ENCODE assay signal across 13 mouse cellular contexts in genomic region chr1:59070867-59071266, GRCm38 (mm10). TPM values are rescaled to one million over a fixed set of nuclear protein-coding genes. Genes with fewer than 3 reads are reported as not detected.
DNase-seq lines count a peak whose midpoint lies in the region; ATAC-seq and TF ChIP-seq lines count a peak whose summit lies in the region.
"Had no signal": no experiment of that assay in that cellular context is flagged by ENCODE, and none has a peak within 500 bp of the region (broad histone marks: within the 10 kb centered on the region; RNA-seq: fewer than 3 reads in every experiment).

No protein-coding gene starts in this region.

- H3K4me3 ChIP-seq in spleen, adult 2 months (ENCODE audit: extremely low read depth, insufficient read depth, insufficient read length), result no peak overlapping the region
- H3K4me3 ChIP-seq in bone marrow, adult 2 months (replicated peaks; ENCODE audit: control insufficient read depth, low read depth, low read length), result no peak overlapping the region
- no peak overlapping the region for H3K4me3 ChIP-seq in lung, embryonic 14.5 days (ENCODE audit: low read depth, low read length)
- no peak overlapping the region for H3K4me3 ChIP-seq in forebrain, embryonic 10.5 days
- H3K4me3 ChIP-seq: neural tube, embryonic 15.5 days; stomach, embryonic 15.5 days had no signal

- peak; percentile 24; the same call in 1 of the 2 replicates for TF ChIP-seq CTCF in spleen, adult 2 months (IDR thresholded peaks at IDR 0.05; ENCODE audit: extremely low read depth, insufficient read depth, insufficient read length, insufficient replicate concordance)
- TF ChIP-seq CTCF in bone marrow, adult 2 months (IDR thresholded peaks at IDR 0.05; ENCODE audit: control insufficient read depth, insufficient read depth, low read length), result peak; percentile 34; the same call in 1 of the 2 replicates
- TF ChIP-seq CTCF in lung, embryonic 14.5 days (IDR thresholded peaks at IDR 0.05; ENCODE audit: low read depth), result peak; percentile 52

- no peaks in the 10 kb centered on the region for H3K9me3 ChIP-seq in lung, embryonic 14.5 days (ENCODE audit: low read depth, low read length)
- no peaks in the 10 kb centered on the region for H3K9me3 ChIP-seq in forebrain, embryonic 10.5 days
- H3K9me3 ChIP-seq: neural tube, embryonic 15.5 days; stomach, embryonic 15.5 days had no signal

- H3K9ac ChIP-seq in lung, embryonic 14.5 days, result no peak overlapping the region
- H3K9ac ChIP-seq: neural tube, embryonic 15.5 days; stomach, embryonic 15.5 days had no signal

- no peak overlapping the region for H3K27ac ChIP-seq in spleen, adult 2 months (ENCODE audit: insufficient read depth, low read length)
- H3K27ac ChIP-seq in bone marrow, adult 2 months (ENCODE audit: control insufficient read depth, insufficient read depth, low read depth, low read length, poor library complexity), result no peak overlapping the region
- no peak overlapping the region for H3K27ac ChIP-seq in lung, embryonic 14.5 days (ENCODE audit: low read depth)
- H3K27ac ChIP-seq in forebrain, embryonic 10.5 days, result no peak overlapping the region
- H3K27ac ChIP-seq: neural tube, embryonic 15.5 days; stomach, embryonic 15.5 days had no signal

- peak in 1 of 2 experiments; percentile 4 for DNase-seq in spleen, adult 2 months (ENCODE audit: low read depth in 1 of 2, low spot score in 2 of 2)
- no peak for DNase-seq in spleen, postnatal 36 days (ENCODE audit: low spot score in 2 of 2)
- DNase-seq in lung, embryonic 14.5 days, result peak; percentile 7
- peak; percentile 6 for DNase-seq in yolk sac, embryonic 10.5 days (ENCODE audit: low spot score)
- no peak for DNase-seq in forebrain, embryonic 10.5 days (ENCODE audit: extremely low spot score, low spot score)
- no peak for DNase-seq in layer of hippocampus, adult 9-11 months
- no peak for DNase-seq in layer of hippocampus, adult 8-10 months (ENCODE audit: low spot score in 2 of 2)
- DNase-seq: gastrocnemius, postnatal 14 days had no signal

- WGBS in spleen, adult 2 months, result 18% methylated on average over 3 of the region's 3 CpGs
- 9% methylated on average over 3 of the region's 3 CpGs for WGBS in bone marrow, adult 2 months
- 18% methylated on average over 3 of the region's 3 CpGs for WGBS in lung, embryonic 14.5 days
- WGBS in forebrain, embryonic 10.5 days, result 37% methylated on average over 3 of the region's 3 CpGs

- no peak for ATAC-seq in lung, embryonic 14.5 days (ENCODE audit: insufficient read depth)

- H3K4me2 ChIP-seq in lung, embryonic 14.5 days, result no peak overlapping the region
- H3K4me2 ChIP-seq: neural tube, embryonic 15.5 days; stomach, embryonic 15.5 days had no signal

- no peaks in the 10 kb centered on the region for H3K36me3 ChIP-seq in spleen, adult 2 months (ENCODE audit: control insufficient read depth, insufficient read depth, low read length)
- H3K36me3 ChIP-seq in lung, embryonic 14.5 days (ENCODE audit: insufficient read depth), result no peaks in the 10 kb centered on the region
- no peaks in the 10 kb centered on the region for H3K36me3 ChIP-seq in forebrain, embryonic 10.5 days (replicated peaks)
- H3K36me3 ChIP-seq: neural tube, embryonic 15.5 days; stomach, embryonic 15.5 days had no signal

- H3K4me1 ChIP-seq in spleen, adult 2 months (ENCODE audit: control insufficient read depth, insufficient read depth, insufficient read length), result no peaks in the 10 kb centered on the region
- H3K4me1 ChIP-seq in bone marrow, adult 2 months (ENCODE audit: control insufficient read depth, insufficient read depth, low read length), result no peaks in the 10 kb centered on the region
- no peaks in the 10 kb centered on the region for H3K4me1 ChIP-seq in lung, embryonic 14.5 days (ENCODE audit: insufficient read depth)
- no peaks in the 10 kb centered on the region for H3K4me1 ChIP-seq in forebrain, embryonic 10.5 days
- H3K4me1 ChIP-seq: neural tube, embryonic 15.5 days; stomach, embryonic 15.5 days had no signal

- TF ChIP-seq POLR2A in spleen, adult 2 months (IDR thresholded peaks at IDR 0.05; ENCODE audit: low read depth, low read length), result no peak
- no peak for TF ChIP-seq POLR2A in bone marrow, adult 2 months (IDR thresholded peaks at IDR 0.05; ENCODE audit: borderline replicate concordance, control insufficient read depth, low read depth, low read length)

- no peaks in the 10 kb centered on the region for H3K27me3 ChIP-seq in spleen, adult 2 months (ENCODE audit: control insufficient read depth, insufficient read depth, low read length)
- H3K27me3 ChIP-seq in lung, embryonic 14.5 days (ENCODE audit: insufficient read depth, low read length), result no peaks in the 10 kb centered on the region
- no peaks in the 10 kb centered on the region for H3K27me3 ChIP-seq in forebrain, embryonic 10.5 days (ENCODE audit: poor library complexity, severe bottlenecking)
- H3K27me3 ChIP-seq: neural tube, embryonic 15.5 days; stomach, embryonic 15.5 days had no signal

RNA-seq across cellular contexts. Expression of gene C2cd6, which starts 23.8 kb away (rescaled TPM):
- polyA plus RNA-seq in spleen, adult 2 months (2012; rRNA removed), result not detected in 2 replicates
- polyA plus RNA-seq in bone marrow, adult 2 months (2011; ENCODE audit: insufficient read depth, insufficient read length, low replicate concordance, missing spikeins), result not detected in 2 replicates
- not detected in 2 replicates for polyA plus RNA-seq in lung, embryonic 14.5 days (2014; fragmentation: Nextera tagmentation; extraction: Ambion mirVana)
- 0.09 TPM in 1 of 2 replicates, not detected in the other for polyA plus RNA-seq in forebrain, embryonic 10.5 days (2016; fragmentation: Nextera tagmentation; extraction: Ambion mirVana)
- not detected for total RNA-seq in layer of hippocampus, adult 8-10 months (2022)
- total RNA-seq: gastrocnemius, postnatal 14 days had no signal
- polyA plus RNA-seq: large intestine, adult 2 months; liver, embryonic 16.5 days; stomach, embryonic 15.5 days had no signal

RNA-seq across cellular contexts. Expression of gene Tmem237, which starts 49.3 kb away (rescaled TPM):
- polyA plus RNA-seq in spleen, adult 2 months (2012; rRNA removed), result 1.2 and 1.4 TPM in 2 replicates
- polyA plus RNA-seq in bone marrow, adult 2 months (2011; ENCODE audit: insufficient read depth, insufficient read length, low replicate concordance, missing spikeins), result 2.3 TPM in 1 of 2 replicates, not detected in the other
- 43.3 and 45.7 TPM in 2 replicates for polyA plus RNA-seq in lung, embryonic 14.5 days (2014; fragmentation: Nextera tagmentation; extraction: Ambion mirVana)
- 49.1 and 51.8 TPM in 2 replicates for polyA plus RNA-seq in forebrain, embryonic 10.5 days (2016; fragmentation: Nextera tagmentation; extraction: Ambion mirVana)
- 10 to 100 TPM; 26.2 to 34.3 (median 28.7) TPM for total RNA-seq in layer of hippocampus, adult 8-10 months (2022)

Comparison
In these comparisons a context has a peak if more than half of its experiments do, and no peak if none do; other contexts are left out.
1. DNase-seq: peak in lung, embryonic 14.5 days (single experiment) and yolk sac, embryonic 10.5 days (single experiment); none in spleen, postnatal 36 days (0 of 2), forebrain, embryonic 10.5 days (single experiment), layer of hippocampus, adult 9-11 months (single experiment) and layer of hippocampus, adult 8-10 months (0 of 2).
2. RNA of gene Tmem237, which starts 49.3 kb away (polyA plus RNA-seq): 49.1 to 51.8 TPM in forebrain, embryonic 10.5 days and 43.3 to 45.7 TPM in lung, embryonic 14.5 days; 2.3 TPM in bone marrow, adult 2 months and 1.2 to 1.4 TPM in spleen, adult 2 months; every median in the first group is over 10 times any median in the second.
3. Peak in every context shown above with its lines, with median percentiles within 50 percentile points of each other: CTCF ChIP-seq.